ENCODE assay signal across 18 mouse cellular contexts in the genomic region with DNA sequence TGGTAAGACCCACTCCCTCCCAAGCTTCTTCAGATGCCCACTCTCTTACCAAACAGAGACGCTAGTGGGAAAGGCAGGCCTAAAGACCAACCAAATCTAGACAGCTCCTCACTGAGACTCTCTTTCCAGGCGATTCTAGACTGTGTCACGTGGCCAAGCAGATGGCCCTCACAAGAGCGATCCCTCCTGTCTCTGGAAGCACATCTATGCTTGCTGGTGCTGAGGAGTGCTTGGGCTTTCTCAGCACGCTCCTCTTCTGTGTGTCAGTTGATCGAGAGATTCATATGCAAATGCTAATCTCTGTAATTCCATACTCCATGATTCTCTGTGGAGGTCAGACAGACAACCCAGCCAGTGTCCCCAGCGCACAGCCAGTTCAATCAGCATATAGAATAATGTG. TPM values are rescaled to one million over a fixed set of nuclear protein-coding genes. Genes with fewer than 3 reads are reported as not detected.
"Had no signal": no experiment of that assay in that cellular context is flagged by ENCODE, and none has a peak within 500 bp of the region (broad histone marks: within the 10 kb centered on the region; RNA-seq: fewer than 3 reads in every experiment).

No protein-coding gene starts in this region.

- H3K4me3 ChIP-seq: limb, embryonic 12.5 days; liver, embryonic 13.5 days; lung, embryonic 15.5 days; megakaryocyte, embryonic 14.5 days; stomach, embryonic 15.5 days had no signal

- H3K9me3 ChIP-seq: limb, embryonic 12.5 days; liver, embryonic 13.5 days; lung, embryonic 15.5 days; stomach, embryonic 15.5 days had no signal

- H3K27ac ChIP-seq: kidney, postnatal 0 days; limb, embryonic 12.5 days; liver, embryonic 13.5 days; macrophage; stomach, embryonic 15.5 days had no signal

- H3K36me3 ChIP-seq: limb, embryonic 12.5 days; liver, embryonic 13.5 days; lung, embryonic 15.5 days; stomach, embryonic 15.5 days had no signal

- H3K4me2 ChIP-seq: limb, embryonic 12.5 days; liver, embryonic 13.5 days; lung, embryonic 15.5 days; stomach, embryonic 15.5 days had no signal

- H3K9ac ChIP-seq: limb, embryonic 12.5 days; liver, embryonic 13.5 days; liver, postnatal 0 days; lung, embryonic 15.5 days; stomach, embryonic 15.5 days had no signal

- ATAC-seq: liver, postnatal 0 days had no signal

- H3K4me1 ChIP-seq: limb, embryonic 12.5 days; liver, embryonic 13.5 days; megakaryocyte, embryonic 14.5 days; stomach, embryonic 15.5 days had no signal

- H3K27me3 ChIP-seq: limb, embryonic 12.5 days; lung, embryonic 15.5 days; stomach, embryonic 15.5 days had no signal

- DNase-seq: kidney, adult 9 months; kidney, postnatal 36 days; layer of hippocampus, adult 9-11 months; liver; liver, embryonic 13.5 days; liver, postnatal 0 days; lung, postnatal 14 days; right cerebral cortex, postnatal 14 days; thymus, adult 2 months; thymus, postnatal 25 days had no signal

RNA-seq across cellular contexts. Expression of a gene that starts 26.7 kb away (rescaled TPM):
- polyA plus RNA-seq: limb, embryonic 12.5 days; liver, embryonic 13.5 days; liver, postnatal 0 days; lung, embryonic 15.5 days; macrophage; neural tube, embryonic 14.5 days; spleen, adult 2 months had no signal
